Mouse (Mus musculus) C2C12 (cell line): ENCODE measurements around the gene Gm20388. TPM values are rescaled to one million over a fixed set of nuclear protein-coding genes. Genes with fewer than 3 reads are reported as not detected.
"Not testable (repeated sequence)": the region's sequence is repeated elsewhere in the genome, so short reads cannot be mapped to it uniquely, and the experiment has no call there.

Source experiments
- H3K27me3 ChIP-seq: one replicate; pipeline ENCODE4 v1.6.1; 2011; ENCODE audit not compliant: control insufficient read depth, insufficient read depth, insufficient read length
- H3K36me3 ChIP-seq: one replicate; pipeline ENCODE4 v1.6.1; 2011; ENCODE audit not compliant: control insufficient read depth, insufficient read depth
- H3K4me3 ChIP-seq: one replicate; pipeline ENCODE4 v1.5.1; 2011; ENCODE audit warnings: mild to moderate bottlenecking, control low read depth; ENCODE audit not compliant: poor library complexity, insufficient read depth, severe bottlenecking
- H3K79me2 ChIP-seq: one replicate; pipeline ENCODE4 v1.6.1; 2011; ENCODE audit not compliant: control insufficient read depth, insufficient read depth
- H3K79me3 ChIP-seq: one replicate; pipeline ENCODE4 v1.6.1; 2011; ENCODE audit warnings: low read depth, control low read depth
- H3ac ChIP-seq: one replicate; pipeline ENCODE3; 2011; ENCODE audit warnings: low read depth; ENCODE audit not compliant: control insufficient read depth, insufficient read length
- CEBPB ChIP-seq: IDR thresholded peaks from one replicate; pipeline ENCODE4 v1.6.1; 2011; ENCODE audit warnings: low read depth, mild to moderate bottlenecking, control low read depth, moderate library complexity
- CTCF ChIP-seq: IDR thresholded peaks from one replicate; pipeline ENCODE4 v1.5.1; 2011; ENCODE audit not compliant: control insufficient read depth, insufficient read depth, insufficient read length
- FOSL1 ChIP-seq: IDR thresholded peaks from one replicate; pipeline ENCODE4 v1.8.0; 2011; ENCODE audit warnings: mild to moderate bottlenecking, low read length; ENCODE audit not compliant: poor library complexity, insufficient read depth, severe bottlenecking
- MAX ChIP-seq: IDR thresholded peaks from one replicate; pipeline ENCODE4 v1.6.1; 2011; ENCODE audit warnings: mild to moderate bottlenecking, control low read depth
- MYOD1 ChIP-seq: IDR thresholded peaks from one replicate; pipeline ENCODE4 v1.6.1; 2011; ENCODE audit warnings: low read depth; ENCODE audit not compliant: control insufficient read depth, insufficient read length
- MYOG ChIP-seq: IDR thresholded peaks from one replicate; pipeline ENCODE4 v1.6.1; 2011; ENCODE audit not compliant: control insufficient read depth, insufficient read length; ENCODE audit errors: extremely low read depth
- USF1 ChIP-seq: IDR thresholded peaks from one replicate; pipeline ENCODE4 v1.6.1; 2011; ENCODE audit warnings: low read depth, mild to moderate bottlenecking, control low read depth, moderate library complexity
- polyA plus RNA-seq: library from polyadenylated mRNA; unstranded; fragments of >200 nt; fragmentation: generic; extraction: Trizol; gene quantifications from one replicate; pipeline ENCODE4 v1.2.1, GENCODE M21; 2012; ENCODE audit warnings: missing spikeins

Gm20388 gene
- polyA plus RNA-seq, 1 experiment = 15.0 TPM

DNA sequence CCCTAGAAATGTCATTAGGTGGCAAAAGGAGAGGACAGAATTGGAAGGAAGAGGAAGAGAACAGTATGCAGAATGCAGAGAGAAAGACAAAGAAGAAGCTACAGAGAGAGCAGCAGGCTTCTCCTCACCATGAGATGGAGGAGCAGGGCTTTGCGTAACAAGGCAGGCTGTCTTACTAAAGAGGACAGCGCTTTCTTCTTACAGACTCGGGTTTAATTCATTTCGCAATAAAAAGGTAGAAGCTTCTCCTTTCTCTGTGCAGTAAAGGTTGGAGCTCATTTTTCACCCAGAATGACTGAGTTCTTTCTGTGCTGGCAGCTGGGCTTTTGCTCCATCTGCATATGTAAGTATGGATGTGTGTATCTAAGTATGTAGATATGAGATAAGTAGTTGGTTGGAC lies 3369.2 kb downstream of the Gm20388 start:
- Histone ChIP-seq H3ac (no peak overlapping the region), H3K79me3 (no peaks in the 10 kb centered on the region), H3K27me3 (no peaks in the 10 kb centered on the region), H3K4me3 (no peak overlapping the region), H3K79me2 (no peaks in the 10 kb centered on the region), H3K36me3 (peaks cover 7% of the 10 kb centered on the region)
- no peak for TF ChIP-seq MYOG
- TF ChIP-seq CEBPB = no peak
- TF ChIP-seq USF1 = no peak
- no peak for TF ChIP-seq FOSL1
- TF ChIP-seq CTCF = no peak
- TF ChIP-seq MYOD1 = no peak
- TF ChIP-seq MAX = no peak

DNA sequence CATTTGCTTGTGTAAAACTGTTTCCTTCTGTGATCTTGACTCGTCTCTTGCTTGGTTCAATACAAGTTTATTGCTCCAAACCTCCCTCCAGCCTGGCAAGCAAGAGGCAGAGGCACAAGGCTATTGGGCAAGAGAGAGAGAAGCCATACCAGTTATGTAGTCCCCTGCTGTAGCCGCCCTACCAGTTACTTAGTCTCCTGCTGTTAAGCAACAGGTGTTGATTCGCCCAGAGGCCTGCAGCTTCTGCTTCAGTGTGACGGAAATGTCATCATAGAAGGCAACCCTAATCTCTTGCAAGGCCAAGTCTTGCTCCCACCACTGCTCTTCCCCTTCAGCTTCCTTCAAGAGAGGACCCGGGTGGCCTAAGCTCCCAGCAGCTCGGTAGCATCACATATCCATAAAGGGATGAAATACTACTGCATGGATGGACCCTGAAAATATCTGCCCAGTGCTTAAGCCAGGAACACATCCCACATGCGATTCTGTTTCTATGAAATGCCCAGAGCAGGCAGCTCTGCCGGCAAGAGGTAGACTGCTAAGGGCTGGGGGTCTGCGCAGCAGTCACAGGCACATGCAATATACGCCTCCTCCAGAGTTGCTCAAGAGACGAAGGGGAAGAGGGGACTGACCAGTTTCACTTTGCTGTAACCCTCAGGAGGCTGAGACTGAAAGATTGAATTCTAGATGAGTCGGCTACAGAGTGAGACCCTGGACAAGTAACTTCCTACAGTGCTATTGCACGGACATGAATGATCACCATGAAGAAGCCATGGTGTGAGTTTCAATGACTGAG lies 3369.9 kb downstream of the Gm20388 start:
- no peak overlapping the region for H3K4me3 ChIP-seq

DNA sequence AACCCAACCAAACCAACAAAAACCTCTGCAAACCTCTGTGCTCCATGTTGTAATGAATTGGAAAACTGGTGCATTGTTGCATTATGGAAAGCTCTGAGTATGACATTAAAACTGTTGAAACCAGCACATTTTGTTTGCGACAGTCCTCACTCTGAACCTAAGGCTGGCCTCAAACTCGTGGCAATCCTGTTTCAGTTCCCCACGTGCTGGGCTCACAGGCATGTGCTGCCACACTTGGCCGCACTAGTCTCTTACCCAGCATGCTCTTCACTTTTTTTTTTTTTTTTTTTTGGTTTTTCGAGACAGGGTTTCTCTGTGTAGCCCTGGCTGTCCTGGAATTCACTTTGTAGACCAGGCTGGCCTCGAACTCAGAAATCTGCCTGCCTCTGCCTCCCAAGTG lies 3372.4 kb downstream of the Gm20388 start:
- H3K36me3 ChIP-seq, H3K79me2 ChIP-seq, H3K27me3 ChIP-seq, H3K4me3 ChIP-seq, H3K79me3 ChIP-seq, H3ac ChIP-seq: not testable (repeated sequence)

More for the DNA sequence above, 3369.9 kb downstream of the Gm20388 start:
- TF ChIP-seq FOSL1 (no peak), CEBPB (no peak), MYOG (no peak), CTCF (no peak), MYOD1 (no peak), USF1 (no peak), MAX (no peak)
- Histone ChIP-seq H3K36me3 (peaks cover 7% of the 10 kb centered on the region), H3K79me2 (no peaks in the 10 kb centered on the region), H3K79me3 (no peaks in the 10 kb centered on the region), H3K27me3 (no peaks in the 10 kb centered on the region), H3ac (no peak overlapping the region)

DNA sequence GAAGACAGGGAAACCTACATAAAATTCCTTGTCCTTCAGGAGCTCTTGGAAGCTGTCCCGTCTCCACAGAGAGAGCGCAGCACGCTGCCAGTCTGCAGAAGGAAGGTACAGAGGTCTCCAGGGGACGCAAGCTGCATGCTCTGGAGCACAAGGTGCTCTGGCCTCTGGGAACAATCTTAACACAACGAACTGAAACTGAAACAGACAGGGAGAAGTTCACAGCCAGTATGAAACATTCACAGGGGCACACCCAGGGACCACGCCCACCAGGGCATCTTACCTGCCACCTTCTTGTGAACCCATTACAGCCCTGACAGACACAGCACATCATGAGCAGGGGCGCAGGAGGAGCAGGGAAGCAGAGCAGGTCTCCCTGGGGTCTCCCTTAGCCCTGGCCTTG lies 3373.3 kb downstream of the Gm20388 start:
- Histone ChIP-seq H3K79me3 (no peaks in the 10 kb centered on the region), H3ac (no peak overlapping the region), H3K79me2 (no peaks in the 10 kb centered on the region), H3K36me3 (peaks cover 7% of the 10 kb centered on the region), H3K4me3 (no peak overlapping the region), H3K27me3 (no peaks in the 10 kb centered on the region)
- TF ChIP-seq CTCF (no peak), MYOD1 (no peak), MYOG (no peak), USF1 (no peak), FOSL1 (no peak), CEBPB (no peak), MAX (no peak)

DNA sequence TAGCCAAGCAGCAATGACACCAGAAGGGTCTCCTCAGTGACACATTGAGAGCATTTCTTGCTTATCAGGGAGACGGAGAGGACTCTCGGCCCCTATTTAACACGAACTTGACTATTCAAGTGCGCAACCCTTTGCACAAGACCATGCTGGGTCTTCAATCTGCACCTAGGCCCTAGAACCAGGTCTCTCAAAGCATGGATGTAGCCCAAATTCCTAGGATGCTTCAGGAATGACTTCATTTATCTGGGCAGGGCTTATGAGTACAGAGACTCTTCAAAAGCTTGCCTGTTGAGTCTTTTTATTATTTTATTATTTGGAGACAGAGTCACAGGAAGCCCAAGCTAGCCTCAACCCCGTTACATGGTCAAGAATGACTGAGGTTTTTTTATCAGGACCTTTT lies 3373.9 kb downstream of the Gm20388 start:
- H3K27me3 ChIP-seq = no peaks in the 10 kb centered on the region
- no peaks in the 10 kb centered on the region for H3K79me3 ChIP-seq
- H3ac ChIP-seq = no peak overlapping the region
- no peak overlapping the region for H3K4me3 ChIP-seq
- H3K79me2 ChIP-seq = no peaks in the 10 kb centered on the region
- H3K36me3 ChIP-seq = peaks cover 7% of the 10 kb centered on the region
- TF ChIP-seq CEBPB (no peak), MYOD1 (no peak), FOSL1 (no peak), CTCF (no peak), USF1 (no peak)

DNA sequence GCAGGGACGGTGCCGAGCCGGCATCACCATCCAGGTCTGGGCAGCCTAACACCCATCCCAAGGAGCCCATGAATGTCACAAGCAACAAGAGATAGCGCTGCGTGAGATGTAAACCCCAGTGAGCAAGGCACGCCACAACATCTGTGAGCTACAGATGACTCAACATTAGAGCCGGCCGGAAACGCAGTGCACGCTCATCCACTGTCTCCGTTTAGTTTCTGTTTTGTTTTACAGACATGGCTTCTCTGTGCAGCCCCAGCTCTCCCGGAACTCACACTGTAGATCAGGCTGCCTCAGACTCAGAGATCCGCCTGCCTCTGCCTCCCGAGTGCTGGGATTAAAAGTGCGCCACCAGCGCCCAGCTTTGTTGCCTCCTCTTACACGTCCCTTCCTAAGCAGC lies 3376.7 kb downstream of the Gm20388 start:
- Histone ChIP-seq H3K79me2 (no peaks in the 10 kb centered on the region), H3K79me3 (no peaks in the 10 kb centered on the region), H3K4me3 (no peak overlapping the region), H3K36me3 (peaks cover 6% of the 10 kb centered on the region), H3K27me3 (no peaks in the 10 kb centered on the region), H3ac (no peak overlapping the region)
- no peak for TF ChIP-seq CTCF
- TF ChIP-seq MAX = no peak
